Mouse (Mus musculus) activated CD4-positive, CD25-positive, alpha-beta regulatory T cell, adult 4 months (primary cell): ENCODE measurements around the gene Myo18a. TPM values are rescaled to one million over a fixed set of nuclear protein-coding genes. Genes with fewer than 3 reads are reported as not detected.

Source experiments
- ATAC-seq: one replicate; pipeline ENCODE4 v1.8.0; 2017
- polyA plus RNA-seq, 2 experiments: library from polyadenylated mRNA; unstranded; fragments of 100-300 nt; shearing (Covaris generic); gene quantifications; one replicate each; pipeline ENCODE4 v1.2.1; 2017

The Myo18a gene
- polyA plus RNA-seq, 2 experiments from 2014 or later = 22.1 to 29.7 TPM

DNA sequence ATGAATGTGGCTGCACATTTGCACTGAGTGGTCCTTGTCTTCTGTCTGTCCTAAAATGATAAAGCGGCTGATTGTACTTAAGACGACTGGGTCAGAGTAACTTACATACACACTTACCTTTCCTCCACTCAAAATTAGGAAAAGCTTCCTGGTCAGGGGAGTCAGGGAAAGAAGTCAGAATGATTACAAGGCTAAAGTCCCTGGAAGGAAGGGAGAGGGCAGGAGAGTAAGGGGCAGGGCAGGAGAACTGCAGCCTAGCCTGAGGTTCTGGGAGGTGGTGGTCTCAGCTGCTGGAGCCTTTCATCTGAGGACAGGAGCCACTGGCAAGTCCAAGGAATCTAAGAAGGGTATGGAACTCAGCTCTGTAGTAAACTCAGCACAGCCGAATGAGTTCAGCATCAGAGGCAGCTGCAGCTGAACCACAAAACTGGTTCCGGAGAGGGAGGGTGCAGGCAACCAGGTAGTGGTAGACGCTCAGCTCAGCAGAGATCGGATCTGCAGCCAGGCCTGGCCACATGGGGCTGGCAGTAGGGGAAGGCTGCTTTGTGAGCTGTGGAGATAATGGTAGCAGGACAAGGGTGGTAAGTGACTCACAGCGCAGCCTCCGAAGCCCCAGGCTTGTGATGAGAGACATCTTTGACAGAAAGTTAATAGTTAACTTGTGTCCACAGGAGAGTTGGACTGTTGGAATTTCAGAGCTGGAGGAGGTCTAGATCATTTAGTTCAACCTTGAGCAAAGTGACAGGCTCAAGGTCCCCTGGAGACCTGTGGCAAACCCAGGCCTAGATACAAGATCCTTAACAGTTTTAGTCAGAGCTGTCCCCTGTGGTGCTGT is 9.1 kb downstream of the Myo18a start:
- ATAC-seq = no peak

DNA sequence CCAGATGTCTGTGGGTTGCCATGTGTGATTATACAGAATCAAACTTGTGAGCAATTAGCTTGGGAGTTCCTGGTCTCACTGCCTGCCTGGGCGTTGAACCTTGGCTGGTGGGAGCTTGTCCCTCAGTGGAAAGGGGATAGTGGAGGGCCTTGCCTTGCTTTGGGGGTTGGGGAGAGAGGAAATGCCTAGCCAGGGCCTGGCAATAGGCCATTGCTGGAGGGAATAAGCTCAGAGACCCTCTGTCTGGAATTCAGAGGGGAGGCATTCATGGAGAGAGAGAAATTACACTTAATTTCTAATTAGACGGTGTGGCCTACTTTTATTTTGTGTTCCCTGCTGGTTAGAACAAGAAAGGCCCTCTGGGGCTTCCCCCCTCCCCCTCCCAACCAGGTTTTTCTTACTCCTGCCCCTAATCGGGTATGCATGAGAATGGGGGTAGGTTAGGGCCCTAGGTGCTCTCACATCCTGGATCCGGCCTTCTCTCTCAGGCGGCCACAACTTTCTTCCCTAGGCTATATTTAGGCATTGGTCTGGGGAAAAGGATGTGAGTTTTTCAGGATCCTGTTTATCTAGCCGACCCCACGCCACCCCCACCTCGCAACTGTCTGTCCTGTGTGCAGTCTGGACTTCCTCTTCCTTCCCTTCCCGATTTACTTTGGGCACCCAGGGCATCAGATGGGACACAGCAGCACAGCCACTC is 12.8 kb downstream of the Myo18a start:
- no peak for ATAC-seq

DNA sequence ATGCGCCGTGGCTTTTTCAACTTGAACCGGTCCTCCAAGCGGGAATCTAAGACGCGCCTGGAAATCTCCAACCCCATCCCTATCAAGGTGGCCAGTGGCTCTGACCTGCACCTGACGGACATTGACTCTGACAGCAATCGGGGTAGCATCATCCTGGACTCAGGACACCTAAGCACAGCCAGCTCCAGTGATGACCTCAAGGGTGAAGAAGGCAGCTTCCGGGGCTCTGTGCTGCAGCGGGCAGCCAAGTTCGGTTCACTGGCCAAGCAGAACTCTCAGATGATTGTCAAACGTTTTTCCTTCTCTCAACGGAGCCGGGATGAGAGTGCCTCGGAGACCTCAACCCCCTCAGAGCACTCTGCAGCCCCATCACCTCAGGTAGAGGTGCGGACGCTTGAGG is 14.4 kb downstream of the Myo18a start:
- ATAC-seq = no peak

DNA sequence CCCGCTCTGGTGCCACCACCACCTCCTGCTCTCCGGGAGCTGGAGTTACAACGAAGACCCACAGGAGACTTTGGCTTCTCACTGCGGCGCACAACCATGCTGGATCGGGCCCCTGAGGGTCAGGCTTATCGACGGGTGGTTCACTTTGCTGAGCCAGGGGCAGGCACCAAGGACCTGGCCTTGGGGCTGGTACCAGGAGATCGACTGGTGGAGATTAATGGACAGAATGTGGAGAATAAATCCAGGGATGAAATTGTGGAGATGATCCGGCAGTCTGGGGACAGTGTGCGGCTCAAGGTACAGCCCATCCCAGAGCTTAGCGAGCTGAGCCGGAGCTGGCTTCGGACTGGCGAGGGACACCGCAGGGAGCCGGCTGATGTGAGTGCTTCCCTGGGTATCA is 14.9 kb downstream of the Myo18a start:
- ATAC-seq = no peak

DNA sequence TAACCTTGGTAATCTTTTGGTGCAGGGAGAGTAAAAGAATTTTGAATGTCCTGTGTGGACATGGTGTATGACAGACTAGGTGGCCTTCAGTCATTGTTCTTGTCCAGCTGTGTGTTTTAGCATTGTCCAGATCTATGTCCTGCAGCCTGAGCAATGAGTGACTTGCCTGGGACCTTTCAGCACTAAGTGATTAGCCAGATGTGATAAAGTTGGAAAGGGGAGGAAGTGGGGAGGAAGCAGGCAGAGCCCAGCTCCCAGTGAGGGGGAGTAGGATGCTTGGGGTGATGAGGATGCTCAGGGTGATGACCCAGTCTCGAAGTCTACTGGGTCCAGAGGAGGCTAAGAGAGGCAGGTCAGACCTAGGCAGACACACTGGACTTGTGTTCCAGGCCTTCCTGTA is 16.2 kb downstream of the Myo18a start:
- no peak for ATAC-seq

DNA sequence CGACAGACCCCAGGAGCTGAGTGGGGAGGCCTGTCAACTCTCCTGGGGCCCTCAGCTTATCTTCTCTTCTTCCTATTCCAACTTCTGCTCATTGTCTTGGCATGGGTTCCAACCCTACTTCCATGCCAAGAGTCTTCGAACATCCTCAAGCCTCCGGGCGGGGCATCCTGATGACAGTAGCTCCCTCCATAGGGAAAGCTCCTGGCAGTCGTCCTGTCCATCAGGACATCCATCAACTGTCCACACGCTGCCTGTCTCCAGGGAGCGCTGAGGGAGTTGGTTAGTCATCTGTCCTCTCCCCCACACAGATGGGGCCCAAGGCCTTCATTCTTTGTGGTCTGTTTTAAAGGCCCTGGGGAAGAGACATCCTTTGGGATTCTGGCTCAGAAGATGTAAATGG is 18.0 kb downstream of the Myo18a start:
- no peak for ATAC-seq

DNA sequence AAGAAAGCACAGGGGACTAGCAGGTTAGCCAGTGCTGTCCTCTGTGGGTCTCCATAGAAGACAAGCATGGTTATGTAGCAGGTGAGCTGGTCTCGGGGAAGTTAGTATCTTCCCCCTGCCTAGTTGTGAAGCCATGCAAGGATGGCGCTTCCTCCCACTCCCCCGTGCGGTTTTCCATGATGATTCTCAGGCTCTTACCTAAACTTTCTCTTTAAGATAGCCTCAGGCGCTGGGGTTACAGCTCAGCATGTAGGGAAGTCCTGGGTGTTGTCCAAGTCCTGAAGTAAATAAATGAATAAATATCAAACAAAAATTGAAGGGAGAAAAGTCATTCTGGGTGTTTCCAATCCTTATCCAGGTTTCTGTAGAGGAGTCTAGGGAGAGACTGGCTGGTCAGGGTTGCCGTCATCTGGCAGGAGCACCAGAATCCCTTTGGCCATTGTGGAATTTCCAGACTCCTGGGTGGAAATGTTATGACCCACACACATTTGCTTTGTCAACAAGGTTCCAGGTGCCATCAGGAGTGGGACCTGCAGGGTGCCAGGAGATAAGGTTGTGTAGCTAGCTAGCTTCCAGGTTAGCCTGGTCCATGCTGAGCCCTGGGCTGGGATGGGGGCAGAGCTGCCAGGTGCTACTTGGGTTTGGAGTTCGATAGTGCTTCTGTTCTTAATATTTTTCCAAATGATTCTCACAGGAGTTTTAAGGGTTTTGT is 19.2 kb downstream of the Myo18a start:
- no peak for ATAC-seq

DNA sequence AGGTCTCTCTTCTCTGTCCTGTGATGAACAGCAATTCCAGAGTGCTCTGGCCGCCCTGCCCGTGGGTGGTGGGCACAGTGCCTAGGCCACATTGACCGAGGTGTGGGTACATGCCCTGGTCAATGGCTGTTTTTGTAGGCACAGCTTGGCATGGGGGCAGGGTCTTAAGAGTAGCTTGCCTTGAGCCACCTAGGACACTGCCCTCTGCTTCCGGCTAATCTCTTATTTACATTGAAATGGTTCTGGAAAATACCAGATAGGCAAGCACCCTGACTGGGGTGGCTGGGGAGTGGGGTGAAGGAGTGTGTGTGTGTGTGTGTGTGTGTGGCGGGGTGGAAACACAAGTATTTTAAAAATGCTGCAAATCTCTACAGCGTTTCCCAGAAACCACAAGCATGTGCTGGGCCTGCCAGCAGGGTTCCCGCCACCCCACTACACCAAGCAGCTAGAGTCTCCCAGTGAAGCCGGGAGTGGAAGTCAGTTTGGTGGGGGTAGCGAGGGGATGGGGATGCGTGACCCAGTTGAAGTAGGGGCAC is 20.2 kb downstream of the Myo18a start:
- ATAC-seq = no peak

DNA sequence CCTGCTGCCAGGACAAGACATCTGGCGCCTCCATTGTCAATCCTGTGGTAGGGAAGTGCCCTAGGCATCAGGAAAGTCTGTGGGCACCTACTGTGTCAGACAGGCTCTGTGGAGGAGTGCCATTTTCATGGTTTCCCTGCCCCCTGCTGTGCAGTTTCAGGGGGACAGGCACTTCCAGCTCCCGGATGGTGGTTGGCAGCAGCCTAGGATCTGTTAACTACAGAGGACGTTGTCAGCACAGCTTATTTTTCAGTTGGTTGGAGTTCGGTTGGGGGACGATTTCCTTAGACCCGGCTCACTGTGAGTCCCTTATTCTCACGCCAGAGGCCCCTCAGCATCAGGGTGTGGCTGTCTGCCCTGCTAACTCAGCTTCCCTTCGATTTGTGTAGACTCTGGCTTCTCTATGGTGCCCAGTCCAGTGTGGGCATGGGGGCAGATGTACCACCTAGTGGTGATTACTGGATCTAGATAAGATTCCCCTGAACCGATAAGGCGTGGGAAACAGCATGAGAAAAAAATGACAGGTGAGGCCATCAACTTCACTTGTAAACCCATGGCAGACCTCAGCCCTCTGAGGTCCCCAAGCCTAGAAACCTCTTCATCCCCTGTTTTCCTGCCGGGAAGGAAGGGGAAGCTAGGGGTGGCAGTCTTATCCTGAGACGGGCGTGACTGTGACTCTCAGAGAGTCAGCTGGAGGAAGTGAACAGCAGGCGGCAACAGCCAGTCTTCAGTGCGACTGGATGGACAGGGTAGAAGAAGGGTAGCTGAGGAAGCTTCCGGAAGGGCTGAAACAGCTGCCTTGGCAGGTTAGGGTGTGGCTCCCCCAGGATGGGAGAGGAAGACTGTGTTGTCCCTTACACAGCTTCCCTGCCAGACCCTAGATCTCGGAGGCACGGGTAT is 21.0 kb downstream of the Myo18a start:
- ATAC-seq = peak; percentile 28

DNA sequence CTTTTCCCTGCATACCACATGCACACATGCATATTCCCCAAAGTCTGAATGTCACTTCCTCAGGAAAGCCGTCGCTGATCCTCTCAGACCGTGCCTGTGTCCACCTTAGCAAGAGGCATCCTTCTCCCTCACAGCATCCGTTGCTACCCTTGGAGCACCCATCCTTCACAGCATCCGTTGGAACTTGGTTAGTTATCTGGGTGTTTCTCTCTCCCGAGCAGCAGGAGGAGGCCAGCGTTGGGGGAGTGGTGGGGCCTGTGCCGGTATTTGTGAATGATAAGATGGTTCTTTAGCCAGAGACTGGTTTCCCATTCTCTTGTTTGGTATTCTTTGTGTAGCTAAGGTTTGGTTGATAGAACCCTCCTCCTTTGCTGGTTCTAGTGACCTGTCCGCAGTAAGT is 21.8 kb downstream of the Myo18a start:
- ATAC-seq = no peak

DNA sequence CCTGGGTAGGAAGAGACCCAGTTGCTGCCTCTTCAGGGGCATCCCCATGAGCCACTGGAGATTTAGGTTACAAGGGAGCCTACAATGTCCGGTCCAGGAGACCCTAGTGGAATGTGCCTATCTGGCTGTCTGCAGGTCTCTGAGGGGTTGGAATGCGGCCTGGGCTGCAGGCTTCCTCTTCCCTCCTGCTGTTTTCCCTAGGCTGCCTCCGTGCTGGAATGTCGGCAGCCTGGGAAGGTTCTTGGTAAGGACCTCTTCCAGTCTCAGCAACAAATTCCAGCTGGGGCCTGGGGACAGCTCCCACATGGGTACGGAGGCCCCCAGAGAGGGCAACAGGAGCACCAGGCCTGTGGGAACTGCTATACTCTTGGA is 22.3 kb downstream of the Myo18a start:
- ATAC-seq = no peak

DNA sequence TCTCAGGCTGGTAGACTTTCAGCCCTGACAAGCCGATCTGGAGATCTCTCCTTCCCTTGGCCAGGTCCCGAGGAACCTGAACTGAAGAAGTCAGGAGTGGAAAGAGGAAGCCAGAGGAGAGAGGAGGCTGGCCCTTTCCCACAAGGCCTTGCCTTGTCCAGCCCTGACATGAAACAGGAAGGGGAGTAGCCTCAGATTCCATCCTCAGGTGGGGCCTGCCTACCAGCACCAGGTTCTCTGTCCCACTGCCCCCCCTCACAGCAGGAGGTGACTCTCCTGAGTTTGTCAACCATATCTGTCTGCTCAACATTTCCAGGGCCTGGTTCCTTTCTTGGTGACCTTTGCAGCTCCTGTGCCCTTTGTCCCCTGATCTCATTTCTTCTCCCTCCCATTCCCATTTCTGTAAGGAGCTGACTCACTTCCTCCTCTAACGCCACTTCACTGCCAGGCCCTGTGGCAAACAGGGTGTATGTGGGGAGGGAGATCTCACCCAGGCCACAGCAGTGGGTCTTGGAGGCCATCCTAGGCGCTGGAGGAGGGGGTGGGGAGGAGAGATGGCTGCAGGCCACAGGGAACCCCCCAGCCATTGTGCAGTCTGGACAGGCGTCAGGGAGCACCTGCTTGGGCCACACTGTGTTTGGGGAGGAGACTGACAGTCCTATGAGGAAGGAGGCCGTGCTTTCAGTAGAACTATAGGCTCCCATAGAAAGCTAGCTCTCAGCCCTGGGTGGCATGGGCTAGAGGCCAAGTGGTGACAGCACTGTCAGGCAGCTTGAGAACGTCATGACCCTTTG is 22.9 kb downstream of the Myo18a start:
- ATAC-seq = no peak

DNA sequence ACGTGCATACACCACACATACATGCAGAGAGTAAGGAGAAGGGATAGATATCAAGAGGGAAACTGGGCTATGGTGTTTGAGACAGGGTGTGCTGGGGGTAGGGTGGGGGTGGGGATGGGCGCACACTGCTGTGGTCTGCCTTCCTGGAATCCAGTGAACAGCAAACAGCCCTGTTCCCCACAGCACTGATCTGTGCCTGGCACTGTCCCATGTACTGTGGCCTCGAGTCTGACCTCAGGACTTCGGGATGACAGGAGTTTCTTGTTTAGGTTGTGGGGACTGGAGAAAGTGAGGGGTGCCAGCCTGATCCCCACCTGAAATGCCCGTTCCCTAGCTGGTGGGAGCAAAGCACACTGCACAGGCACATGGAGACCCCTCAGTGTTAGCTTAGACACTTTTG is 24.7 kb downstream of the Myo18a start, which contains the start of gene Gm10277:
TSS of gene Gm10277 (minus strand) at position 41 of the 400 bp plus-strand sequence.
- ATAC-seq = no peak

DNA sequence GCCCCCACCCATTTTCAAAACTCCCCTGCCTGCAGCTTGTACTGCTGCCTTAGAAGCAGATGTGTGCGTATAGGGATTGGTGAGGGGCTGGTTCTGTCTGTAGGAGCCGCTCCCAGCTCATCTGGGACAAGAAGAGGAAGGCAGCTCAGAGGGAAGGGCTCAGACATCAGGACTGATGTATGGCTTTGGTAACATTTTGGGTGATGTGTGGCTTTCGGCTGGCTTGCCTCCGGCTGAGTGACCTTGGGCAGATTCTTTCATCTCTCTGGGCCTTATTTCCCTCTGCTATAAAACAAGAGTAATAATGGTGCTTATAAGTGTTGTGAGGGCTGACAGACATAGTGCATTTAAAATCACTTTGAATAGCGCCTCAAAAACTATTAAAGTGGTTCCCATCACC is 26.5 kb downstream of the Myo18a start:
- ATAC-seq = no peak

DNA sequence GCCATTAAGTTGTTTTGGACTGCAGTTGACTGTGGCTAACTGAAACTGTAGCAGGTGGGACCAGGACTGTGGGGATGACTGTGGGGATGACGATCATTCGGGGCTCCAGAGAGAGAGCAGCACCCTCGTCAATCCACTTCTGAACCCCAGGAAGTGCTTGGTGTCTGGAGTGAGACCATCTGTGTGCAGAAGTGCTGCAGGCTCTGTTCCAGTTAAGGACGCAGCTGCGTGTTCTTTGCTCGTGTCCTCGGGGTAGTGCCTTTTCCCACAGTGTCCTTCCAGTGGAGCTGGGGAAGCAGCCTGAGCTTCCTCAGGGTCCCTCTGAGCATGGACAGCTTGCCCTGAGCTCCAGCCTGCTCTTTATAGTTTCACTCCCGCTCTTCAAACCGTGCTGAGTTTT is 27.2 kb downstream of the Myo18a start:
- ATAC-seq = no peak

DNA sequence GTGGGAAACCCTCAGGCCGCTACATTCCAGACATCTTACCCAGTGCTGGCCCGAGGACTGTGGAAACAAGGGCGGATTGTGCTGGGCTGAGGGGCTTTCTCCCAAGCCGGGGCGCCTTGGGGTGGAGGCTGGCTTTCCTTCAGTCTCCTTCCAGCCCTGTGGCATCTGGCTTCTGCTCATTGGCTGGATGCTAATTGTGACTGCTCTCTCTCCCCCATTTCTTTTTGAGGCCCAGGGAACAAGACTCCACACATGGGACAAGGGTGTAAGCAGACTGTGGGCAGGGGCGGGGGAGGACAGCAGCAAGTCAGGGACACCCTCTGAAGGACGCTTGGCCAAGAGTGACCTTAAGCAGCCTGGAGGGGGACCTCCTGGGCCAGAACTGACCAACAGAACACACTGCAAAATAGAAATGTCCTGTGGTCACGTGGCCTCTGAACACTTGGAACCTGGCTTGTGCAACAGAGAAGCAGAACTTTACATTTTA is 28.2 kb downstream of the Myo18a start:
- ATAC-seq = no peak

DNA sequence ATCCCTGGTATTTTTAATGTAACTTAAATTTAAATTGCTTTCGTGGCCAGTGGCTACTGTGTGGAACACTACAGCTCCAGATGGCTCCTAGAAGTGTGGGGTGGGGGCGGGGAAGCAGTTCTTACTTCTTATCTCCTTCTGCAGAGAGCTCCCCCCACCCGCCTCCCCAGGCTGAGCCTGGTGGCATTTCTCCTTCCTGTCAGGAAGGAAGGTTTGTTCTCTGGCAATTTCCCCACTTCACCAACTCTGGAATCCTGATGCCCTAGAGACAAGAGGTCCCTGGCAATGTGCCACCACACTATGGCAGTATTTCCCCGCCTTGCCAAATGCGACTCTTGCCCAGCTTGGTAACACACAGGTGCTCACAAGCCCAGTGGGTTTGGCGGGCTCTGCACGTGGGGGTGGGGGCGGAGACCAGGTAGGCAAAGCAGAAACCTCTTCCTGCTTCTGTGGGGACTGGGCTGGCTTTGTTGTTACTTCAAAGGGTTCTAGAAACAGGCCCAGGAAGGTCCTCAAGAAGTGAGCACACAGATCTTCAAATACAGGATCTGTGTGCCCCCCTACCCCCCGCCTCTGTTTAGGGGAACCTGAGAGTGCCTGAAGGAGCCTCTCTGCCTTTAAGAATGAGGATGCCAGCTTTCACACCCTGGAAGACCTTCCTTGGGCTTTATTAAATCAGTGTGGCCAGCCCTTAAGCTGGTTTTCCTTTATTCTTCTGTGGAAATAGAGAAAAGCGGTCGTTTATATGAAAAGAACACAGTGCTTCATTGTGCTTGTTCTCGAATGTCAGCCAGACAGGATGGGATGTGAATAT is 28.9 kb downstream of the Myo18a start:
- ATAC-seq = peak; percentile 76

DNA sequence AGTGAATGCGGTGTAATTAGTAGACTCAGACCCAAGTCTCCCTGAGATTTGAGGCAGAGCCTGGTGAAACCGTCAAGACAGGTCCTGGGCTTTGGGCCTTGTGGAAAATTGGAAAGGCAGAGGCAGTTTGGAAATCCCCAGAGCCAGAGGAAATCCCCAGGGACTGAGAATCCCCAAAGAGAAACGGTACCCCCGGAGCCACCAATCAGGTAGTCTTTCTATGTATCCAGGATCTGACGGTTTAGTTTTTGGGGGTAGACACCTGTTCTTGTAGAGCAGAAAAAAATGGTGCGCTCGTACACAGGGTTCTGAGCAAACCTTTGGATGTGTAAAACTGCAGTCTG is 29.5 kb downstream of the Myo18a start:
- ATAC-seq = no peak

DNA sequence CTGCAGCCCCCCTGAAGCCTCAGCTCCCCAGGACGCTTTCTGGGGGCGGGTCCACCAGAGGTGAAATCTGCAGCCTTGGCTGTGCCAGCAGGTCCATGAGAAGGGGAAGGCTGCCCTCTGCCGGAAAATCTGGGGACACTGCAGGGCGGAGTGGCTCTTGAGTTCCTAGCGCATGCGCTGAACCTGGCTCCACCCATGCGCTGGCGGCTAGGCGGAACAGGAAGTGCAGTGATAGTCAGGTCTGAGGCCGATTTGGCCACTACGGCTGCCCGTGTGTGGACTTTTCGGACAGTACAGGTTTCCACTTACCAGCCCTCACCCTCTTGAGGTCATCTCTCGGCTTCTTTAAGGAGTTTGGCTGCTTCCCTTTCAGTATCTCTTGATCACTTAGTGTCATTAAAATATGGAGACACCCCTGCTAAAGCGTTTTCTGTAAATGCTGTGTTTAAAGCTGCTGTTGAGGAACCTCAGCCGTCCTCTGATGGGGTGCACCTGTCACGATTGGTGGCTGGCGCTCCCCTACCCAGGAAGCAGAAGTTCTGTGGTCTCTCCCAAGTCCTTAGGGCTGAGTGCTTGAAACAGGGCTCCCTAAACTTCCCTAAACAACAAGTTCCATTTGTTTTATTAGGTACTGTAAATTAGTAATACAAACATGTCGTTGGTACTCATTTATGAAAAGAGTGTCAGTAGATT is 30.3 kb downstream of the Myo18a start:
- ATAC-seq = peak; percentile 80

DNA sequence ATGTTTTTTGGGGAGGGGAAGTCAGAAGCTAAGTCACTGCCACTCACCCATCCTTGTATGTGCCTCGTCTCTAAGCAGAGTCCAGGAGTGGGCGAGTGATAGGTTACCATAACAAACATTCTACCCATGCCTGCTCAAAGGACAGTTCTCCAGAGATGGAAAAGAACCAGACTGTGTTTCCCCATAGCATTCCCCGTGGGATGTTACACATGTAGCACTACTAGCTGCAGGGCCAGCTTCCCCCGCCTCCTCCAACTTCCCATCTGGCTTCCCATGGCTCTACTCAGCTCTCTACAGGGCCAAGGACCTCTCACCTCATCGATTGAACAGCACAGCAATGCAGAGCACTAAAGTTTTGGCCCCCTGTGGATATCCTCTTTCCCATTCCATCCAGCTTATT is 32.2 kb downstream of the Myo18a start:
- ATAC-seq = no peak
